Mouse (Mus musculus) brain, embryonic 14.5 days (tissue): Measurements from ENCODE around the gene Npl. TPM values are rescaled to one million over a fixed set of nuclear protein-coding genes. Genes with fewer than 3 reads are reported as not detected.
A peak's percentile ranks its signal among the peaks of the same experiment; 100 is the strongest.

Experiments
- DNase-seq: peaks from one replicate; pipeline ENCODE4 v3.0.0-alpha.2; 2011; ENCODE audit warnings: low read depth
- CTCF ChIP-seq: fragments of 200-500 bp; IDR thresholded peaks from 2 replicates; pipeline ENCODE4 v1.5.1; 2012; ENCODE audit warnings: inconsistent platforms, mild to moderate bottlenecking, moderate library complexity, borderline replicate concordance; ENCODE audit not compliant: insufficient read depth, insufficient read length; ENCODE audit errors: extremely low read depth
- POLR2A ChIP-seq: fragments of 200-500 bp; IDR thresholded peaks from 2 replicates; pipeline ENCODE4 v1.6.1; 2012; ENCODE audit warnings: mild to moderate bottlenecking, inconsistent platforms, borderline replicate concordance; ENCODE audit not compliant: poor library complexity, insufficient read depth, insufficient read length, severe bottlenecking; ENCODE audit errors: extremely low read depth
- polyA plus RNA-seq: library from polyadenylated mRNA; depleted of rRNA; stranded (reverse); fragments of >200 nt; gene quantifications from 2 replicates; pipeline ENCODE4 v1.2.3, GENCODE M21; 2012; rRNA removed

The Npl gene
- polyA plus RNA-seq, 1 experiment, result 6.6 TPM

DNA sequence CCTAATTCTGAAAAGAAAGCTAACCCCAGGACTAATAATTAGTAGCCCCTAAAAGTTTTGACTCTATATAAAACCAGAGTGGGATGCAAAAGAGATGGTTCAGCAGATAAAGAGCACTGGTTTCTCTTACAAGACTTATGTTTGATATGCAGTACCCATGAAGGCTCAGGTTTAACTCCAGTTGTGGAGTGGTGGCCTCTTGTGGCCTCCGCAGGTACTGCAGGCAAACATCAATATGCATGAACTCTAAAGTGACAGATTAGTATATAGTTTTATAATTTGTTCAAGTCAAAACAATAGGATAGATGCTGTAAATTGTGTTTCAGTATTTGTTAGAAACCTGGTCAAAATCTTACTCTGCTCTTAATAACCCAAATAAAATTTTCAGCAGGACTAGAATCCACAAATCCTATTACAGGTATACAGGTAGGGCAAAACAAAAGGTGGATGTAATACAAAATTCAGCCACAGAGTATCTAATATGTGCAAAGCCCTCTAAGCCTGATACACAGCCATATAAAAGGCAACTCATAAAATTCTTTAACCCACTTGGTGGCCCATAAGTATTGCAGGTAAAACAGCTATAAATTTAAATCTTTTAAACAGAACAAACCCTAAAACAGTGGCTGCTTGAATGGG, 69.3 kb downstream of the Npl start:
- DNase-seq, result peak; percentile 73
- TF ChIP-seq CTCF, result peak; percentile 82
- TF ChIP-seq POLR2A, result no peak

DNA sequence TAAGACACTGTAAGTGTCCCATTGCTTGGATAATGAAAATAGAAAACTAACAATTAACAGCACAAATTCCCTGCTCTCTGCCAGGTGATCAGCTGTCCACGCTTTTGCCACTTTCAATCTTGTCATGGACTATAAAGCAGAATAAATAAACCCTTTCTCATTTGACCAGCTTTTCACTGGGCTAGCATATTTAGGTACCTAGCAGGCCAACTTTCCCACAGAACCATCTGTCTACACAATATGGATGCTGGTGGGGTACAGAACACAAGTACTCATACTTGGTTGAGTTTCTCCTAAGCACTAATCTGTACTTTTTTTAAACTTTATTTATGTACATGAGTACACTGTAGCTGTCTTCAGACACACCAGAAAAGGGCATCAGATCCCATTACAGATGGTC, 70.5 kb downstream of the Npl start:
- DNase-seq, result no peak
- no peak for TF ChIP-seq POLR2A
- TF ChIP-seq CTCF, result no peak

- no peak for DNase-seq
- no peak for TF ChIP-seq POLR2A
- no peak for TF ChIP-seq CTCF
Measured at GRCm38 (mm10) chr1:153461796-153462195, 88.0 kb downstream of the Npl start.

GRCm38 (mm10) chr1:153456137-153456536, 93.7 kb downstream of the Npl start:
- DNase-seq, result no peak
- TF ChIP-seq CTCF (no peak), POLR2A (no peak)

DNA sequence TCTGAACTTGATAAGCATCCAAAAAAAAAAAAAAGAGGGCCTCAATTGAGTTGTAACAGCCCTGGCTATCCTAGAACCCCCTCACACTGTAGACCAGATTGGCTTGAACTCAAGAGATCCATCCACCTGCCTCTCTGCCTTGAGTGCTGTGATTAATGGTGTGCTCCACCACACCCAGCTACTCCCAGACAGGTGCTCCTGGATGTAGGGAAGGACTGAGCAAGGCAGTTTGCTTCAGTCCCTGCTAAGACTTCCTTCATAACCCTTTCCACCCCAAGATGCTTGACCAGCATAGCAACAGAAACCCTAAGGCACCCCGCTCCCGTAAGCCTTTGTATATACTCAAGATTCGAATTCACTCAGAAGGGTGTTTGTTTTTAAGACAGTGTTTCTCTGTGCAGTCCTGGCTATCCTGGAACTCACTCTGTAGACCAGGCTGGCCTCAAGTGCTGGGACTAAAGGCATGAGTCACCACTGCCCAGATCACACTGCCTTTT, 96.7 kb downstream of the Npl start:
- TF ChIP-seq POLR2A, result no peak
- no peak for TF ChIP-seq CTCF
- no peak for DNase-seq

Other genes starting within 250 kb of the Npl start
- gene Lamc1, start 217.3 kb downstream of the Npl start, polyA plus RNA-seq, result 39.7 and 57.6 TPM in 2 replicates
- gene Shcbp1l, start 124.9 kb downstream of the Npl start, polyA plus RNA-seq, result 0.88 and 1.8 TPM in 2 replicates
- 119 and 142 TPM in 2 replicates for gene Dhx9, start 62.4 kb downstream of the Npl start, polyA plus RNA-seq
- 31.1 and 46.2 TPM in 2 replicates for gene Rgs8, start 103.0 kb upstream of the Npl start, polyA plus RNA-seq
- gene Rgs16, start 190.3 kb upstream of the Npl start, polyA plus RNA-seq, result 22.8 and 35.5 TPM in 2 replicates
- gene Rnasel, start 199.4 kb upstream of the Npl start, polyA plus RNA-seq, result 59.5 and 78.4 TPM in 2 replicates